Mouse (Mus musculus): ENCODE data around the gene Eef2k.

GRCm38 (mm10) chr7:120862626-120863025 lies 20.0 kb downstream of the Eef2k start:
- no peak for TF ChIP-seq USF1 (IDR thresholded peaks at IDR 0.05; ENCODE audit: low read depth)
- no peak for TF ChIP-seq MYOD1 (IDR thresholded peaks at IDR 0.05; ENCODE audit: control insufficient read depth, insufficient read length, low read depth)
- TF ChIP-seq CTCF (IDR thresholded peaks at IDR 0.05; ENCODE audit: control insufficient read depth, insufficient read depth, insufficient read length), result no peak
- TF ChIP-seq MAX (IDR thresholded peaks at IDR 0.05), result no peak
- TF ChIP-seq CEBPB (IDR thresholded peaks at IDR 0.05; ENCODE audit: low read depth), result no peak
